Mouse (Mus musculus) midbrain, embryonic 15.5 days (tissue): ENCODE results near the gene Rasa4. TPM values are rescaled to one million over a fixed set of nuclear protein-coding genes. Genes with fewer than 3 reads are reported as not detected.
"Not testable (repeated sequence)": the region's sequence is repeated elsewhere in the genome, so short reads cannot be mapped to it uniquely, and the experiment has no call there.

Source experiments
- ATAC-seq: fragments of 200-750 bp; cut with Nextera tagmentation; replicated peaks from 2 replicates; pipeline ENCODE4 v1.8.0; 2017; ENCODE audit warnings: moderate TSS enrichment
- H3K27ac ChIP-seq: fragments of 300-500 bp; sonication (generic); 2 replicates; pipeline ENCODE4 v1.5.1; 2015; ENCODE audit warnings: mild to moderate bottlenecking, inconsistent platforms
- H3K27me3 ChIP-seq: fragments of 300-500 bp; sonication (generic); replicated peaks from 2 replicates; pipeline ENCODE4 v1.6.1; 2015; ENCODE audit warnings: inconsistent platforms
- H3K36me3 ChIP-seq: fragments of 300-500 bp; sonication (generic); replicated peaks from 2 replicates; pipeline ENCODE4 v1.6.1; 2015; ENCODE audit warnings: inconsistent platforms
- H3K4me1 ChIP-seq: fragments of 300-500 bp; sonication (generic); 2 replicates; pipeline ENCODE4 v1.6.1; 2015; ENCODE audit warnings: inconsistent platforms
- H3K4me2 ChIP-seq: fragments of 300-500 bp; sonication (generic); 2 replicates; pipeline ENCODE4 v1.6.1; 2015; ENCODE audit warnings: inconsistent platforms, mild to moderate bottlenecking, moderate library complexity
- H3K4me3 ChIP-seq: fragments of 300-500 bp; sonication (generic); 2 replicates; pipeline ENCODE4 v1.5.1; 2015; ENCODE audit warnings: mild to moderate bottlenecking, inconsistent platforms
- H3K9ac ChIP-seq: fragments of 300-500 bp; sonication (generic); 2 replicates; pipeline ENCODE4 v1.6.1; 2015; ENCODE audit warnings: mild to moderate bottlenecking, inconsistent platforms
- H3K9me3 ChIP-seq: fragments of 300-500 bp; sonication (generic); 2 replicates; pipeline ENCODE4 v1.6.1; 2016; ENCODE audit warnings: inconsistent platforms
- WGBS: fragments of 180-500 bp; shearing (Covaris S2); methylation state at CpG from one replicate; pipeline ENCODE4 v1.1.7; 2015; ENCODE audit warnings: mixed read lengths; 5-methylcytosine and 5-hydroxymethylcytosine counted together
- polyA plus RNA-seq: library from polyadenylated mRNA; unstranded; fragments of >200 nt; fragmentation: Nextera tagmentation; extraction: Ambion mirVana; gene quantifications from 2 replicates; pipeline ENCODE4 v1.2.1, GENCODE M21; 2015

The Rasa4 gene
- polyA plus RNA-seq, 1 experiment from 2014 or later: 22.8 TPM

- Histone ChIP-seq H3K36me3 (peaks cover 11% of the 10 kb centered on the region), H3K4me3 (peak overlapping the region; percentile 79), H3K9ac (peak overlapping the region; percentile 71), H3K27me3 (no peaks in the 10 kb centered on the region), H3K4me2 (peak overlapping the region; percentile 84), H3K4me1 (peaks cover 27% of the 10 kb centered on the region), H3K27ac (peak overlapping the region; percentile 51; the same call in 1 of the 2 replicates), H3K9me3 (no peaks in the 10 kb centered on the region)
- peak; percentile 18; the same call in 1 of the 2 replicates for ATAC-seq
- 8% methylated on average over 20 of the region's 20 CpGs for WGBS
Observed at GRCm38 (mm10) chr5:136136292-136136990, 52.7 kb downstream of the Rasa4 start.

GRCm38 (mm10) chr5:136137658-136138274 is 54.0 kb downstream of the Rasa4 start:
- peaks cover 14% of the 10 kb centered on the region for H3K36me3 ChIP-seq
- H3K4me2 ChIP-seq: peak overlapping the region; percentile 84
- H3K4me3 ChIP-seq: no peak overlapping the region
- WGBS: 77% methylated on average over 13 of the region's 13 CpGs
- H3K4me1 ChIP-seq: peaks cover 27% of the 10 kb centered on the region
- no peak overlapping the region for H3K9ac ChIP-seq
- no peak for ATAC-seq
- no peaks in the 10 kb centered on the region for H3K27me3 ChIP-seq
- H3K27ac ChIP-seq: no peak overlapping the region
- H3K9me3 ChIP-seq: no peaks in the 10 kb centered on the region

GRCm38 (mm10) chr5:136139393-136139792 is 55.7 kb downstream of the Rasa4 start:
- Histone ChIP-seq H3K4me3 (no peak overlapping the region), H3K9me3 (no peaks in the 10 kb centered on the region), H3K9ac (no peak overlapping the region), H3K4me2 (no peak overlapping the region), H3K36me3 (peaks cover 14% of the 10 kb centered on the region), H3K4me1 (peaks cover 27% of the 10 kb centered on the region), H3K27ac (no peak overlapping the region), H3K27me3 (no peaks in the 10 kb centered on the region)
- WGBS: 96% methylated on average over 13 of the region's 13 CpGs
- ATAC-seq: no peak

GRCm38 (mm10) chr5:136140057-136140482 is 56.4 kb downstream of the Rasa4 start:
- no peak overlapping the region for H3K27ac ChIP-seq
- H3K4me3 ChIP-seq: no peak overlapping the region
- no peak for ATAC-seq
- peaks cover 20% of the 10 kb centered on the region for H3K4me1 ChIP-seq
- H3K4me2 ChIP-seq: no peak overlapping the region
- H3K9me3 ChIP-seq: no peaks in the 10 kb centered on the region
- 95% methylated on average over 10 of the region's 10 CpGs for WGBS
- no peak overlapping the region for H3K9ac ChIP-seq
- peaks cover 14% of the 10 kb centered on the region for H3K36me3 ChIP-seq
- no peaks in the 10 kb centered on the region for H3K27me3 ChIP-seq

- Histone ChIP-seq H3K36me3 (peaks cover 14% of the 10 kb centered on the region), H3K4me2 (no peak overlapping the region), H3K27ac (no peak overlapping the region), H3K9me3 (no peaks in the 10 kb centered on the region), H3K27me3 (no peaks in the 10 kb centered on the region), H3K4me1 (0 out of 2 replicates have a peak, but pooled peaks cover 4% of the 10 kb centered on the region), H3K4me3 (no peak overlapping the region), H3K9ac (no peak overlapping the region)
- ATAC-seq: no peak
- WGBS: 79% methylated on average over 5 of the region's 5 CpGs
Observed at GRCm38 (mm10) chr5:136142746-136143145, 59.0 kb downstream of the Rasa4 start.

GRCm38 (mm10) chr5:136143161-136143755 is 59.5 kb downstream of the Rasa4 start:
- H3K4me1 ChIP-seq: 0 out of 2 replicates have a peak, but pooled peaks cover under 1% of the 10 kb centered on the region
- 85% methylated on average over 6 of the region's 6 CpGs for WGBS
- no peaks in the 10 kb centered on the region for H3K27me3 ChIP-seq
- no peak for ATAC-seq
- H3K9ac ChIP-seq: no peak overlapping the region
- H3K4me3 ChIP-seq: no peak overlapping the region
- peaks cover 14% of the 10 kb centered on the region for H3K36me3 ChIP-seq
- no peak overlapping the region for H3K27ac ChIP-seq
- H3K4me2 ChIP-seq: no peak overlapping the region
- no peaks in the 10 kb centered on the region for H3K9me3 ChIP-seq

GRCm38 (mm10) chr5:136144606-136145430 is 61.1 kb downstream of the Rasa4 start:
- Histone ChIP-seq H3K27ac (no peak overlapping the region), H3K4me2 (no peak overlapping the region), H3K36me3 (peaks cover 14% of the 10 kb centered on the region), H3K9me3 (no peaks in the 10 kb centered on the region), H3K9ac (no peak overlapping the region), H3K27me3 (no peaks in the 10 kb centered on the region), H3K4me3 (no peak overlapping the region), H3K4me1 (no peaks in the 10 kb centered on the region)
- WGBS: 75% methylated on average over 12 of the region's 12 CpGs
- no peak for ATAC-seq

GRCm38 (mm10) chr5:136146936-136147335 is 63.2 kb downstream of the Rasa4 start:
- Histone ChIP-seq H3K9me3 (no peaks in the 10 kb centered on the region), H3K9ac (no peak overlapping the region), H3K27ac (no peak overlapping the region), H3K4me3 (no peak overlapping the region), H3K36me3 (peaks cover 3% of the 10 kb centered on the region; the same call in 1 of the 2 replicates), H3K27me3 (no peaks in the 10 kb centered on the region), H3K4me2 (no peak overlapping the region), H3K4me1 (no peaks in the 10 kb centered on the region)
- ATAC-seq: no peak
- 96% methylated on average over 1 of the region's 1 CpGs for WGBS

GRCm38 (mm10) chr5:136147704-136148103 is 64.0 kb downstream of the Rasa4 start:
- 71% methylated on average over 8 of the region's 8 CpGs for WGBS

GRCm38 (mm10) chr5:136149134-136149576 is 65.4 kb downstream of the Rasa4 start:
- 74% methylated on average over 5 of the region's 5 CpGs for WGBS
- H3K36me3 ChIP-seq, H3K27me3 ChIP-seq, H3K4me3 ChIP-seq, H3K9me3 ChIP-seq, H3K4me1 ChIP-seq, H3K9ac ChIP-seq, ATAC-seq, H3K27ac ChIP-seq, H3K4me2 ChIP-seq: not testable (repeated sequence)

More at GRCm38 (mm10) chr5:136147704-136148103, 64.0 kb downstream of the Rasa4 start:
- Histone ChIP-seq H3K4me3 (no peak overlapping the region), H3K9ac (no peak overlapping the region), H3K4me1 (no peaks in the 10 kb centered on the region), H3K9me3 (no peaks in the 10 kb centered on the region), H3K27me3 (no peaks in the 10 kb centered on the region), H3K27ac (no peak overlapping the region), H3K4me2 (no peak overlapping the region), H3K36me3 (no peaks in the 10 kb centered on the region)
- no peak for ATAC-seq

GRCm38 (mm10) chr5:136152365-136152764 is 68.6 kb downstream of the Rasa4 start:
- ATAC-seq: no peak
- Histone ChIP-seq H3K27me3 (no peaks in the 10 kb centered on the region), H3K4me3 (no peak overlapping the region), H3K4me1 (no peaks in the 10 kb centered on the region), H3K4me2 (no peak overlapping the region), H3K27ac (no peak overlapping the region), H3K9ac (no peak overlapping the region), H3K36me3 (no peaks in the 10 kb centered on the region), H3K9me3 (no peaks in the 10 kb centered on the region)
- WGBS: 80% methylated on average over 8 of the region's 8 CpGs

GRCm38 (mm10) chr5:136155399-136155798 is 71.7 kb downstream of the Rasa4 start:
- WGBS: 93% methylated on average over 5 of the region's 5 CpGs
- peaks cover 1% of the 10 kb centered on the region; the same call in 1 of the 2 replicates for H3K36me3 ChIP-seq
- no peak overlapping the region for H3K4me3 ChIP-seq
- no peak for ATAC-seq
- no peaks in the 10 kb centered on the region for H3K27me3 ChIP-seq
- no peak overlapping the region for H3K4me2 ChIP-seq
- no peaks in the 10 kb centered on the region for H3K4me1 ChIP-seq
- H3K9ac ChIP-seq: no peak overlapping the region
- no peak overlapping the region for H3K27ac ChIP-seq
- H3K9me3 ChIP-seq: no peaks in the 10 kb centered on the region
